Mouse (Mus musculus): ENCODE measurements around the gene Foxg1.

DNA sequence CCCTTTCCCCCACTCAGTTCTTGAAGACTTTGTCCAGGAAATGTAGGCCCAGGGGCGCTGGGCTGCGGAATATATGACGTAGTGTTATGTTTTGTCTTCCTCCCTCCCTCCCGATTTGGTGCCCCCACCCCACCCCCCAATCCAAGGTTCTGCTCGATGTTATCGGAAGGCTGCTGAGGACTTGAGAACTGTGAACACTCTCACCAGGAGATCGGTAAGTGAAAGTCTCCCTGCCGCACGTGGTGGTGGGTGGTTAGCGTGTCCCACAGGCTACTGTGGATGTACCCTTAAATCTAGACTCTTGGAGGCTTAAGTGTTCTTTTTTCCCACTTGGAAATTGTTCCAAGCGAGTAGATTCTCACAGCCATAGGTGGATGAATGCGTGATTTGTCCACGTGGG, 7.8 kb downstream of the Foxg1 start:
- no peak for TF ChIP-seq CTCF (IDR thresholded peaks at IDR 0.05; ENCODE audit: control insufficient read depth, insufficient read depth, low read length)
- TF ChIP-seq POLR2A (IDR thresholded peaks at IDR 0.05; ENCODE audit: borderline replicate concordance, control insufficient read depth, low read depth, low read length) = no peak
